Mouse (Mus musculus) stomach, embryonic 15.5 days (tissue): Measurements from ENCODE around the gene Gm42742. TPM values are rescaled to one million over a fixed set of nuclear protein-coding genes. Genes with fewer than 3 reads are reported as not detected.

Experiments
- ATAC-seq: fragments of 200-750 bp; cut with Nextera tagmentation; 2 replicates; pipeline ENCODE4 v1.8.0; 2017; ENCODE audit warnings: low read depth, moderate number of reproducible peaks, moderate TSS enrichment; ENCODE audit not compliant: insufficient read depth, low FRiP score
- H3K27ac ChIP-seq: fragments of 300-500 bp; sonication (generic); 2 replicates; pipeline ENCODE4 v1.5.1; 2015; ENCODE audit warnings: mild to moderate bottlenecking, inconsistent platforms
- H3K27me3 ChIP-seq: fragments of 300-500 bp; sonication (generic); replicated peaks from 2 replicates; pipeline ENCODE4 v1.6.1; 2015; ENCODE audit warnings: inconsistent platforms
- H3K36me3 ChIP-seq: fragments of 300-500 bp; sonication (generic); 2 replicates; pipeline ENCODE4 v1.6.1; 2015; ENCODE audit warnings: inconsistent platforms
- H3K4me1 ChIP-seq: fragments of 300-500 bp; sonication (generic); 2 replicates; pipeline ENCODE4 v1.6.1; 2015; ENCODE audit warnings: inconsistent platforms
- H3K4me2 ChIP-seq: fragments of 300-500 bp; sonication (generic); 2 replicates; pipeline ENCODE4 v1.6.1; 2015; ENCODE audit warnings: mild to moderate bottlenecking, inconsistent platforms
- H3K4me3 ChIP-seq: fragments of 300-500 bp; sonication (generic); replicated peaks from 2 replicates; pipeline ENCODE4 v1.5.1; 2015; ENCODE audit warnings: inconsistent platforms
- H3K9ac ChIP-seq: fragments of 300-500 bp; sonication (generic); 2 replicates; pipeline ENCODE4 v1.6.1; 2015; ENCODE audit warnings: inconsistent platforms
- H3K9me3 ChIP-seq: fragments of 300-500 bp; sonication (generic); 2 replicates; pipeline ENCODE4 v1.6.1; 2016; ENCODE audit warnings: inconsistent platforms
- WGBS: fragments of 180-500 bp; shearing (Covaris S2); methylation state at CpG from one replicate; pipeline ENCODE4 v1.1.7; 2015; 5-methylcytosine and 5-hydroxymethylcytosine counted together
- polyA plus RNA-seq: library from polyadenylated mRNA; unstranded; fragments of >200 nt; fragmentation: Nextera tagmentation; extraction: Ambion mirVana; gene quantifications from 2 replicates; pipeline ENCODE4 v1.2.1, GENCODE M21; 2015

Gm42742 gene
- polyA plus RNA-seq, 1 experiment from 2014 or later, result 25.0 TPM

GRCm38 (mm10) chr7:127011051-127011450 lies 9.8 kb downstream of the Gm42742 start:
- Histone ChIP-seq H3K36me3 (peaks cover 12% of the 10 kb centered on the region), H3K9ac (no peak overlapping the region), H3K4me1 (peaks cover 29% of the 10 kb centered on the region), H3K9me3 (no peaks in the 10 kb centered on the region), H3K4me2 (no peak overlapping the region), H3K27ac (no peak overlapping the region), H3K27me3 (no peaks in the 10 kb centered on the region), H3K4me3 (no peak overlapping the region)
- WGBS, result 89% methylated on average over 2 of the region's 2 CpGs
- no peak for ATAC-seq

- Histone ChIP-seq H3K36me3 (peaks cover 8% of the 10 kb centered on the region), H3K9ac (no peak overlapping the region), H3K27ac (peak overlapping the region; percentile 95), H3K9me3 (no peaks in the 10 kb centered on the region), H3K4me1 (peaks cover 20% of the 10 kb centered on the region), H3K27me3 (no peaks in the 10 kb centered on the region), H3K4me3 (no peak overlapping the region), H3K4me2 (peak overlapping the region; percentile 9; the same call in 1 of the 2 replicates)
- ATAC-seq, result no peak
- 80% methylated on average over 17 of the region's 17 CpGs for WGBS
Measured at GRCm38 (mm10) chr7:127009307-127010085, 11.4 kb downstream of the Gm42742 start.

DNA sequence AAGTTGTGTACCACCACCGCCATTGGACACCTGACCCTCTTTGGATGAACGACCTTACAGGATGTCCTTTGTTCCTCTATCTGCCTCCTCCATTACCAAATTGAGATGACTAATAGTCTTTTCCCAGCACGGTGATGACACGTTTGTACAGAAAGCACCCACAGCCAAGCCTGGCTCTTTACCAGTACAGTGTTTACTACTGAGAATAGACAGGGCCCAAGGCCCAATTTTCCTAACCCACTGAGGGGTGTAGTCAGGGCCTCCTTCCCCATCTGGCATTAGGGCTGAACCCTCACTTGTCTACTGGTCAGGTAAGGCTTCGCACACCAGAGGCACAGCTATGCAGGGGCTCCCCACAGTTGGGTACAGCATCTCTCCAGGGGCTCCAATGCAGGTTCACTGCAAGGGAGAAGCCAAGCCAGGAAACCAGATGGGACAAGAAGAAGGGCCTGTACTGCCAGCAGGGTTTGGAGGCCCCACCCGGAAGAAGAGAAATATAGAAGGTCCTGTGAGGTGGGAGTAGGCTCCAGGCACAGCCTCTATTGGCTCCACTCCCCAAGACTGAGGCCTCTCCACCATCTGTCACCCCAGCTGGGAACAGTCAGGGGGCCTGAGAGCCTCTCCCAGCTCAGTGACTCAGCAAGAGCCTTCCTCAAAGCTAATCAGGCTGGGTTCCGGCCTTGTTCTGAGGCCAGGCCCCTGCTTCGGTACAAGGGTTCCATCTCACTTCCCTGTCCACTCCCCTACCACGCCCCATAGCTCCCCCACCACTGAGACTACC lies 12.5 kb downstream of the Gm42742 start:
- no peaks in the 10 kb centered on the region for H3K9me3 ChIP-seq
- ATAC-seq, result peak; percentile 92
- H3K4me2 ChIP-seq, result peak overlapping the region; percentile 37
- H3K4me3 ChIP-seq, result no peak overlapping the region
- H3K27me3 ChIP-seq, result no peaks in the 10 kb centered on the region
- peak overlapping the region; percentile 95 for H3K27ac ChIP-seq
- H3K4me1 ChIP-seq, result peaks cover 15% of the 10 kb centered on the region
- WGBS, result 37% methylated on average over 9 of the region's 9 CpGs
- H3K9ac ChIP-seq, result no peak overlapping the region
- peaks cover 8% of the 10 kb centered on the region for H3K36me3 ChIP-seq

DNA sequence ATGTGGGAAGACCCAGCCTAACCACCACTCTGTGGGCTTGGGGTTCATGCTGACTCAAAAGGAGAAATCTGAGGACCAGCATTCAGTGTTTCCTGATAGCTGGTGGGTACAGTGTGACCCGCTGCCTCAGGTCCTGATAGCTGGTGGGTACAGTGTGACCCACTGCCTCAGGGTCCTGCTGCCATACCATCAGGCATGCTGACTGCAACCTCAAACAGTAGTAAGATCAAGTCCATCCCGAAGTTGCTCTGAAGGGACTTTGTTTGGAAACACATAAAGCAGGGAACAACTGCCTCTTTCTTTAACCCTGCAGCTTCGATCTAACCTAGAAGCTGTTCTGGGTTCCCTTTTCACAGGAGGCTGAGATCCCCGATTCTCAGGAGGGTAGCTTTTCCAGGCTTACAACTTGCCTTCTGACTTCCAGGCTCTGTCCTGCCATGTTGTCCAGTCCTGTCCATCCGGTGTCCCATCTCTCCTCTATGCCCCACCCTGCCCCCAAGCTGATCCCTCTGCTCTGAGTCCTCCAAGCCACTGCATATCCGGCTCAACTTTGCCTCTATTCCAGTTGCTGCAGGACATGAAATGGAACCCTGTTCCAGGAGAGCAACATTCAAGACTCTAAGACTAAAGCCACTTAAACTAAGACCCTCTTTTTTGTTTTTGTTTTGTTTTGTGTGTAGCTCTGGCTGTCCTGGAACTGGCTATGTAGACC lies 13.4 kb downstream of the Gm42742 start:
- H3K4me1 ChIP-seq, result peaks cover 15% of the 10 kb centered on the region
- no peaks in the 10 kb centered on the region for H3K27me3 ChIP-seq
- H3K9me3 ChIP-seq, result no peaks in the 10 kb centered on the region
- 86% methylated on average over 6 of the region's 6 CpGs for WGBS
- ATAC-seq, result no peak
- no peak overlapping the region for H3K9ac ChIP-seq
- H3K4me2 ChIP-seq, result no peak overlapping the region
- peak overlapping the region; percentile 95; the same call in 1 of the 2 replicates for H3K27ac ChIP-seq
- H3K36me3 ChIP-seq, result no peaks in the 10 kb centered on the region
- no peak overlapping the region for H3K4me3 ChIP-seq

- Histone ChIP-seq H3K9me3 (no peaks in the 10 kb centered on the region), H3K36me3 (no peaks in the 10 kb centered on the region), H3K27ac (no peak overlapping the region), H3K4me1 (peaks cover 12% of the 10 kb centered on the region), H3K27me3 (no peaks in the 10 kb centered on the region), H3K4me2 (no peak overlapping the region), H3K9ac (no peak overlapping the region), H3K4me3 (no peak overlapping the region)
- WGBS, result 79% methylated on average over 4 of the region's 4 CpGs
- ATAC-seq, result no peak
Measured at GRCm38 (mm10) chr7:127004122-127004875, 16.6 kb downstream of the Gm42742 start.

- no peak for ATAC-seq
- WGBS, result 83% methylated on average over 5 of the region's 5 CpGs
- no peak overlapping the region for H3K9ac ChIP-seq
- H3K36me3 ChIP-seq, result no peaks in the 10 kb centered on the region
- H3K4me2 ChIP-seq, result no peak overlapping the region
- peaks cover 5% of the 10 kb centered on the region for H3K4me1 ChIP-seq
- no peak overlapping the region for H3K27ac ChIP-seq
- H3K27me3 ChIP-seq, result no peaks in the 10 kb centered on the region
- no peak overlapping the region for H3K4me3 ChIP-seq
- H3K9me3 ChIP-seq, result no peaks in the 10 kb centered on the region
Measured at GRCm38 (mm10) chr7:127003620-127004019, 17.3 kb downstream of the Gm42742 start.

DNA sequence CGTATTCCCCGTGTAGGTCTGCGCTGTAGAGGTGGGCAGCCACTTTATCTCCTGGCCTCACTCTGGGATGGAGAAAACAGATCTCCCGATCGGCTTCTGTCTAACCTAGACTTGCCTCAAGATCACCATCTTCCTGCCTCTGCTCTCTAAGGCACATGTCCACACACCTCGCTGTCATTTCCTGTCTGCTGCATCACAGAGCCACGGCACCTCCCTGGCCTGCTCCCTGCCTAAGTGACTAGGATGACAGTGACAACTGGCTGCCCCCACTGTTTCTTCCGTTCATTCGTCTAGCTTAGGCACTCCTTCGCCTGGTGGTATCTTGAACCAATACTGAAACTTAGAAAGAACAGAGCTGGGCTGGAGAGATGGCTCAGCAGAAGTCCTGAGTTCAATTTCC lies 21.3 kb downstream of the Gm42742 start:
- no peak overlapping the region for H3K9ac ChIP-seq
- WGBS, result 70% methylated on average over 10 of the region's 10 CpGs
- H3K4me3 ChIP-seq, result no peak overlapping the region
- H3K27me3 ChIP-seq, result no peaks in the 10 kb centered on the region
- no peak for ATAC-seq
- no peak overlapping the region for H3K27ac ChIP-seq
- no peak overlapping the region for H3K4me2 ChIP-seq
- H3K9me3 ChIP-seq, result no peaks in the 10 kb centered on the region
- H3K36me3 ChIP-seq, result 0 out of 2 replicates have a peak, but pooled peaks cover 5% of the 10 kb centered on the region
- H3K4me1 ChIP-seq, result no peaks in the 10 kb centered on the region

DNA sequence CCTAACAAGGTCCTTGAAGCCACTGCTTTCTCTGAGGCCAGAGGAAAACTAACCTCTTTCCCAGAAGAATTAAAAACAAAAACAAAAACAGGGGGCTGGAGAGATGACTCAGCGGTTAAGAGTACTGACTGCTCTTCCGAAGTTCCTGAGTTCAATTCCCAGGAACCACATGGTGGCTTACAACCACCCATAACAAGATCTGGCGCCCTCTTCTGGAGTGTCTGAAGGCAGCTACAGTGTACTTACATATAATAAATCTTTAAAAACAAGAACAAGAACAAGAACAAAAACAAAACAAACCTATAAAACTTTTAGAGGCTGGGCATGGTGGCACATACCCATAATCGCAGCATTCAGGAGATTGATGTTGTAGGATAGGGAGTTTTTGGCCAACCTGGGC lies 24.4 kb downstream of the Gm42742 start:
- no peak overlapping the region for H3K9ac ChIP-seq
- H3K4me1 ChIP-seq, result no peaks in the 10 kb centered on the region
- H3K9me3 ChIP-seq, result no peaks in the 10 kb centered on the region
- 79% methylated on average over 4 of the region's 4 CpGs for WGBS
- H3K27me3 ChIP-seq, result no peaks in the 10 kb centered on the region
- H3K27ac ChIP-seq, result no peak overlapping the region
- H3K36me3 ChIP-seq, result 0 out of 2 replicates have a peak, but pooled peaks cover 5% of the 10 kb centered on the region
- H3K4me3 ChIP-seq, result no peak overlapping the region
- H3K4me2 ChIP-seq, result no peak overlapping the region
- ATAC-seq, result no peak

DNA sequence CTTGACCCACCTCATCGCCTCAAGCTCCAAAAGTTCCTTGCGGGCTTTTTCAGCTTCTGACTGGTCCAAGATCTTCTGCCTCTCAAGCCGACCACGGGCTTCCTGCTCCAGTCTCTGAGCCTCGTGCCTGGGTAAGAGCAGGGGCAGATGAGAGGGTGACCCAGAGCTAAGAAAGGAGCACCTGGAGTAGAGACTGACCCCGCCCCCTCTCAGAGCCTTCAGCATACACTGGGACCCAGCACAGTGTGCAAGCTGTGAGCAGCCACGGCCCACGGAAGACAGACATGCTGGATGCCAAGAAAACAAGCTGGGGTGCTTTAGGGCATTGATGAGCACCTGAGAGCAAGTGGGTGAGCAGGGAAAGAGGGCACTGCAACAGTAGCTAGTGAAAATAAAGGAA lies 32.1 kb downstream of the Gm42742 start:
- 70% methylated on average over 8 of the region's 8 CpGs for WGBS
- Histone ChIP-seq H3K9me3 (no peaks in the 10 kb centered on the region), H3K9ac (no peak overlapping the region), H3K27ac (no peak overlapping the region), H3K36me3 (no peaks in the 10 kb centered on the region), H3K4me1 (no peaks in the 10 kb centered on the region), H3K4me3 (no peak overlapping the region), H3K27me3 (no peaks in the 10 kb centered on the region), H3K4me2 (no peak overlapping the region)
- no peak for ATAC-seq

GRCm38 (mm10) chr7:126986319-126986718 lies 34.6 kb downstream of the Gm42742 start:
- Histone ChIP-seq H3K4me3 (no peak overlapping the region), H3K36me3 (no peaks in the 10 kb centered on the region), H3K4me1 (no peaks in the 10 kb centered on the region), H3K27me3 (no peaks in the 10 kb centered on the region), H3K9ac (no peak overlapping the region), H3K9me3 (no peaks in the 10 kb centered on the region), H3K27ac (no peak overlapping the region), H3K4me2 (no peak overlapping the region)
- 0 out of 2 replicates have a peak, but pooled peaks have one; percentile 54 for ATAC-seq
- 40% methylated on average over 9 of the region's 9 CpGs for WGBS

DNA sequence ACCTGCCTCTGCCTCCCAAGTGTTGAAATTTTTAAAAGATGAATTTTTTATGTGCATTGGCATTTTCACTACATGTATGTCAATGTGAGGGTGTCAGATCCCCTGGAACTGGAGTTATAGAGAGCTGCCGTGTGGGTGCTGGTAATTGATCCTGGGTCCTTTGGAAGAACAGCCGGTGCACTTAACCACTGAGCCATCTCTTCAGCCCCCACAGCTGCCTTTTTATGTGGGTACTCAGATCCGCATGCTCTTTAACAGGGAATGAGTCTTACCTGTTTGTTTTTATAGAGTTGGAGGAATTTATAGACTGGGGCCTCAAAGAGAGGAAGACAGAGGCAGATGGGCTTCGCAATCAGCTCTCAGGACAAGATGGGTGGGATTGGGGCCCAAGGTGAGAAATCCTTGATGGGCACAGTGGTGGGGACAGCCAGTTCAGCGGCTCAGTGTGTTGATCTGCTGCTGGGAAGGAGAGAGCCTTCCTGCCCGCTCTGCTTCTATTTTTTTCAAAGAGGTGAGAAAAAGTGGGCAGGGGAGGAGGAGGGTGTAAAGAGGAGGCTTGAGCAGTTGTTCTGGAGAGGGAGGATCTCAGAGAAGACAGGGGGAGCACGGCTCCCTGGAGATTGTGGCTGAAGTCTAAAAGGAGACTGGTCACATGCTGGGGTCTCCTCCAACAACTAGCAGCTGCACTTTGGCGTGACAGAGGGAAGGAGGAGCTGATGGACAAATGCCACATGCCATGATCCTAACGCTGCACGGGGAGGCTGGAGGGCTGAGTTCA lies 36.0 kb downstream of the Gm42742 start:
- Histone ChIP-seq H3K27ac (no peak overlapping the region), H3K36me3 (peaks cover 3% of the 10 kb centered on the region; the same call in 1 of the 2 replicates), H3K4me2 (no peak overlapping the region), H3K4me3 (no peak overlapping the region), H3K9ac (no peak overlapping the region), H3K27me3 (no peaks in the 10 kb centered on the region), H3K4me1 (no peaks in the 10 kb centered on the region), H3K9me3 (no peaks in the 10 kb centered on the region)
- ATAC-seq, result no peak
- 44% methylated on average over 10 of the region's 10 CpGs for WGBS
